In genomic region chr6:86366853-86367249, GRCm38 (mm10) we compare ENCODE assay signal across 9 mouse cellular contexts. TPM values are rescaled to one million over a fixed set of nuclear protein-coding genes. Genes with fewer than 3 reads are reported as not detected.
DNase-seq lines count a peak whose midpoint lies in the region; ATAC-seq and TF ChIP-seq lines count a peak whose summit lies in the region.
"Had no signal": no experiment of that assay in that cellular context is flagged by ENCODE, and none has a peak within 500 bp of the region (broad histone marks: within the 10 kb centered on the region; RNA-seq: fewer than 3 reads in every experiment).

No protein-coding gene starts in this region.

- peaks cover 21% of the 10 kb centered on the region for H3K4me1 ChIP-seq in heart, embryonic 13.5 days
- H3K4me1 ChIP-seq in bone marrow macrophage, adult 2 months (ENCODE audit: control insufficient read depth, insufficient read depth, low read length) = peaks cover 9% of the 10 kb centered on the region
- H3K4me1 ChIP-seq in hindbrain, postnatal 0 days (ENCODE audit: insufficient read depth, low read length) = peaks cover 13% of the 10 kb centered on the region; the same call in 1 of the 2 replicates
- H3K4me1 ChIP-seq in midbrain, embryonic 15.5 days = peaks cover 27% of the 10 kb centered on the region

- no peaks in the 10 kb centered on the region for H3K9me3 ChIP-seq in heart, embryonic 13.5 days
- H3K9me3 ChIP-seq in hindbrain, postnatal 0 days (ENCODE audit: low read length) = no peaks in the 10 kb centered on the region
- H3K9me3 ChIP-seq in midbrain, embryonic 15.5 days = no peaks in the 10 kb centered on the region

- 0 out of 2 replicates have a peak, but pooled peaks cover 2% of the 10 kb centered on the region for H3K27me3 ChIP-seq in heart, embryonic 13.5 days (replicated peaks)
- H3K27me3 ChIP-seq in hindbrain, postnatal 0 days (ENCODE audit: insufficient read depth, low read length) = no peaks in the 10 kb centered on the region
- no peaks in the 10 kb centered on the region for H3K27me3 ChIP-seq in midbrain, embryonic 15.5 days (replicated peaks)

- peaks cover 23% of the 10 kb centered on the region for H3K36me3 ChIP-seq in heart, embryonic 13.5 days
- no peaks in the 10 kb centered on the region for H3K36me3 ChIP-seq in hindbrain, postnatal 0 days (ENCODE audit: insufficient read depth, low read length)
- H3K36me3 ChIP-seq in midbrain, embryonic 15.5 days (replicated peaks) = 0 out of 2 replicates have a peak, but pooled peaks cover 2% of the 10 kb centered on the region

- peak overlapping the region; percentile 87 for H3K4me2 ChIP-seq in heart, embryonic 13.5 days
- H3K4me2 ChIP-seq in hindbrain, postnatal 0 days (ENCODE audit: low read depth, low read length) = peak overlapping the region; percentile 97
- peak overlapping the region; percentile 78 for H3K4me2 ChIP-seq in midbrain, embryonic 15.5 days

- peak overlapping the region; percentile 89 for H3K9ac ChIP-seq in heart, embryonic 13.5 days
- no peak overlapping the region for H3K9ac ChIP-seq in hindbrain, postnatal 0 days (replicated peaks; ENCODE audit: low read length)
- H3K9ac ChIP-seq in midbrain, embryonic 15.5 days = no peak overlapping the region

- no peak for DNase-seq in heart, postnatal 10 days
- DNase-seq in hindbrain, postnatal 0 days (ENCODE audit: low spot score) = no peak
- DNase-seq in yolk sac, embryonic 10.5 days (ENCODE audit: low spot score) = no peak
- DNase-seq in thymus, adult 18-20 months = no peak
- DNase-seq in adrenal gland, postnatal 36 days = no peak

- H3K27ac ChIP-seq in heart, embryonic 13.5 days (replicated peaks) = peak overlapping the region; percentile 67
- H3K27ac ChIP-seq in bone marrow macrophage, adult 2 months (ENCODE audit: insufficient read depth, low read depth, low read length) = no peak overlapping the region
- peak overlapping the region; percentile 90 for H3K27ac ChIP-seq in hindbrain, postnatal 0 days
- peak overlapping the region; percentile 89 for H3K27ac ChIP-seq in midbrain, embryonic 15.5 days

- H3K4me3 ChIP-seq in heart, embryonic 13.5 days = peak overlapping the region; percentile 71
- H3K4me3 ChIP-seq in bone marrow macrophage, adult 2 months (ENCODE audit: insufficient read depth, low read length) = peak overlapping the region; percentile 85
- H3K4me3 ChIP-seq in hindbrain, postnatal 0 days (ENCODE audit: low read length) = 0 out of 2 replicates have a peak overlapping the region, but pooled peaks have one; percentile 67
- H3K4me3 ChIP-seq in midbrain, embryonic 15.5 days = peak overlapping the region; percentile 81

- intact Hi-C loops in heart, postnatal 10 days (cut with DNase I) = loop anchor here (10.0 kb wide), 1 partner anchor 432 kb away; no protein-coding TSS in a partner anchor

- no peak for ATAC-seq in heart, embryonic 13.5 days (ENCODE audit: extremely low read depth, insufficient number of reproducible peaks, low FRiP score, low TSS enrichment)
- no peak for ATAC-seq in hindbrain, postnatal 0 days
- ATAC-seq in midbrain, embryonic 15.5 days (replicated peaks) = no peak

- 50% methylated on average over 2 of the region's 2 CpGs for WGBS in heart, embryonic 13.5 days
- WGBS in hindbrain, postnatal 0 days = 55% methylated on average over 2 of the region's 2 CpGs
- 64% methylated on average over 2 of the region's 2 CpGs for WGBS in midbrain, embryonic 15.5 days

- TF ChIP-seq POLR2A in bone marrow macrophage, adult 2 months (IDR thresholded peaks at IDR 0.05; ENCODE audit: borderline replicate concordance, low read depth, low read length) = no peak

- no peak for TF ChIP-seq CTCF in bone marrow macrophage, adult 2 months (IDR thresholded peaks at IDR 0.05; ENCODE audit: low read depth, low read length)
- TF ChIP-seq CTCF in hindbrain, postnatal 0 days (IDR thresholded peaks at IDR 0.05; ENCODE audit: low read depth) = no peak

RNA-seq across cellular contexts. Expression of gene Fam136a, which starts 1.4 kb away (rescaled TPM):
- polyA plus RNA-seq in heart, embryonic 13.5 days (2015; fragmentation: Nextera tagmentation; extraction: Ambion mirVana) = 93.8 and 107 TPM in 2 replicates
- total RNA-seq in heart, postnatal 10 days (2021) = 10 to 100 TPM; 26.4 to 31.3 TPM
- polyA plus RNA-seq in bone marrow macrophage, adult 2 months (2012; ENCODE audit: insufficient read depth, insufficient read length, missing spikeins) = 11.0 and 13.2 TPM in 2 replicates
- total RNA-seq in hindbrain, postnatal 0 days (2014; rRNA removed) = 42.2 and 48.2 TPM in 2 replicates
- polyA plus RNA-seq in hindbrain, postnatal 0 days (2015; fragmentation: Nextera tagmentation; extraction: Ambion mirVana) = 63.7 and 64.6 TPM in 2 replicates
- 118 and 122 TPM in 2 replicates for polyA plus RNA-seq in midbrain, embryonic 15.5 days (2015; fragmentation: Nextera tagmentation; extraction: Ambion mirVana)
- 100 to 1,000 TPM in 1 of 2 experiments, 10 to 100 TPM in 1; 70.1 to 117 TPM for total RNA-seq in adrenal gland, postnatal 36 days (2021)

RNA-seq across cellular contexts. Expression of gene Snrpg, which starts 4.3 kb away (rescaled TPM):
- polyA plus RNA-seq in heart, embryonic 13.5 days (2015; fragmentation: Nextera tagmentation; extraction: Ambion mirVana) = 315 and 377 TPM in 2 replicates
- total RNA-seq in heart, postnatal 10 days (2021) = 10 to 100 TPM; 64.9 to 74.6 TPM
- 122 and 159 TPM in 2 replicates for polyA plus RNA-seq in bone marrow macrophage, adult 2 months (2012; ENCODE audit: insufficient read depth, insufficient read length, missing spikeins)
- 45.1 and 48.1 TPM in 2 replicates for total RNA-seq in hindbrain, postnatal 0 days (2014; rRNA removed)
- polyA plus RNA-seq in hindbrain, postnatal 0 days (2015; fragmentation: Nextera tagmentation; extraction: Ambion mirVana) = 278 and 289 TPM in 2 replicates
- polyA plus RNA-seq in midbrain, embryonic 15.5 days (2015; fragmentation: Nextera tagmentation; extraction: Ambion mirVana) = 377 and 389 TPM in 2 replicates
- 100 to 1,000 TPM; 202 to 467 TPM for total RNA-seq in adrenal gland, postnatal 36 days (2021)

RNA-seq across cellular contexts. Expression of gene Pcyox1, which starts 30.1 kb away (rescaled TPM):
- polyA plus RNA-seq in heart, embryonic 13.5 days (2015; fragmentation: Nextera tagmentation; extraction: Ambion mirVana) = 51.2 and 52.0 TPM in 2 replicates
- 10 to 100 TPM; 62.8 to 70.7 TPM for total RNA-seq in heart, postnatal 10 days (2021)
- polyA plus RNA-seq in bone marrow macrophage, adult 2 months (2012; ENCODE audit: insufficient read depth, insufficient read length, missing spikeins) = 98.9 and 99.9 TPM in 2 replicates
- 74.3 and 80.9 TPM in 2 replicates for total RNA-seq in hindbrain, postnatal 0 days (2014; rRNA removed)
- 102 and 104 TPM in 2 replicates for polyA plus RNA-seq in hindbrain, postnatal 0 days (2015; fragmentation: Nextera tagmentation; extraction: Ambion mirVana)
- 93.3 and 96.5 TPM in 2 replicates for polyA plus RNA-seq in midbrain, embryonic 15.5 days (2015; fragmentation: Nextera tagmentation; extraction: Ambion mirVana)
- total RNA-seq in adrenal gland, postnatal 36 days (2021) = 100 to 1,000 TPM; 139 to 253 TPM

RNA-seq across cellular contexts. Expression of gene Tia1, which starts 37.2 kb away (rescaled TPM):
- 120 and 125 TPM in 2 replicates for polyA plus RNA-seq in heart, embryonic 13.5 days (2015; fragmentation: Nextera tagmentation; extraction: Ambion mirVana)
- 10 to 100 TPM; 43.1 to 54.0 TPM for total RNA-seq in heart, postnatal 10 days (2021)
- polyA plus RNA-seq in bone marrow macrophage, adult 2 months (2012; ENCODE audit: insufficient read depth, insufficient read length, missing spikeins) = 49.7 and 67.7 TPM in 2 replicates
- 138 and 148 TPM in 2 replicates for total RNA-seq in hindbrain, postnatal 0 days (2014; rRNA removed)
- polyA plus RNA-seq in hindbrain, postnatal 0 days (2015; fragmentation: Nextera tagmentation; extraction: Ambion mirVana) = 190 and 211 TPM in 2 replicates
- 334 and 360 TPM in 2 replicates for polyA plus RNA-seq in midbrain, embryonic 15.5 days (2015; fragmentation: Nextera tagmentation; extraction: Ambion mirVana)
- 10 to 100 TPM; 36.2 to 53.6 TPM for total RNA-seq in adrenal gland, postnatal 36 days (2021)

RNA-seq across cellular contexts. Expression of gene Gm44790, which starts 59.6 kb away (rescaled TPM):
- polyA plus RNA-seq in heart, embryonic 13.5 days (2015; fragmentation: Nextera tagmentation; extraction: Ambion mirVana) = 0.60 TPM in 1 of 2 replicates, not detected in the other
- total RNA-seq in heart, postnatal 10 days (2021) = under 1 TPM in 1 of 2 experiments, not detected in 1; 0.93 TPM
- not detected in 2 replicates for polyA plus RNA-seq in bone marrow macrophage, adult 2 months (2012; ENCODE audit: insufficient read depth, insufficient read length, missing spikeins)
- total RNA-seq in hindbrain, postnatal 0 days (2014; rRNA removed) = not detected in 2 replicates
- polyA plus RNA-seq in hindbrain, postnatal 0 days (2015; fragmentation: Nextera tagmentation; extraction: Ambion mirVana) = not detected in 2 replicates
- polyA plus RNA-seq in midbrain, embryonic 15.5 days (2015; fragmentation: Nextera tagmentation; extraction: Ambion mirVana) = not detected in 2 replicates
- total RNA-seq in adrenal gland, postnatal 36 days (2021) = not detected
- total RNA-seq: left cerebral cortex, postnatal 25 days had no signal
